Mouse (Mus musculus): ENCODE data around the gene Plekhh2. TPM values are rescaled to one million over a fixed set of nuclear protein-coding genes. Genes with fewer than 3 reads are reported as not detected.

Plekhh2 gene
- polyA plus RNA-seq, 1 experiment: 0.66 TPM

GRCm38 (mm10) chr17:84520057-84520456 is 8.4 kb downstream of the Plekhh2 start:
- Histone ChIP-seq H3K4me1 (replicated peaks; ENCODE audit: control insufficient read depth, insufficient read depth, low read length) (no peaks in the 10 kb centered on the region), H3K27ac (ENCODE audit: control insufficient read depth, insufficient read depth, low read length) (no peak overlapping the region), H3K36me3 (ENCODE audit: control insufficient read depth, insufficient read depth, low read length) (no peaks in the 10 kb centered on the region), H3K4me3 (ENCODE audit: control insufficient read depth, insufficient read depth, low read length) (no peak overlapping the region), H3K27me3 (ENCODE audit: control insufficient read depth, insufficient read depth, low read length) (no peaks in the 10 kb centered on the region)
- TF ChIP-seq CTCF (IDR thresholded peaks at IDR 0.05; ENCODE audit: borderline replicate concordance, control insufficient read depth, extremely low read depth, insufficient read depth, low read length, poor library complexity) (no peak), POLR2A (IDR thresholded peaks at IDR 0.05; ENCODE audit: control insufficient read depth, extremely low read depth, insufficient read depth, low read length, poor library complexity) (no peak)
- DNase-seq: no peak

DNA sequence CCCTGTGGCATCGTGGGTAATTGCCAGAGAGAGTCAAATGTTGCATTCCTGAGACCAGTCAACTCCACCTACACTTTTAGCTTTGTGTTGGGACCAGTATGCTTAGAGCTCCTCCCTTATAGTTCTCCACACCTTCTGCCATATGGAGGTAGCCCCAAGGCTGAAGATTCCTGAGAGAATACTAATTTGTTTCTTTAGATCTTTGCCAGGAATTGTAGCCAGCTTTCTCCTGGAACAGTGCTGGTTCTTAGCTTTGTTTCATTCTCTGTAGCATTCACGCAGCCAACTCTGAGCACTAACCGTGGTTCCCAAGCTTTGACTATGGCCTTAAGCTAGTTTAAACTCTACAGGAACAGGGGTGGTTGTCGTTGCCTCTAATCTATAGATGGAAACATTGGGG is 17.7 kb downstream of the Plekhh2 start:
- H3K36me3 ChIP-seq (ENCODE audit: control insufficient read depth, insufficient read depth, low read length): no peaks in the 10 kb centered on the region
- H3K27ac ChIP-seq (ENCODE audit: control insufficient read depth, insufficient read depth, low read length): no peak overlapping the region
- H3K4me3 ChIP-seq (ENCODE audit: control insufficient read depth, insufficient read depth, low read length): no peak overlapping the region
- 81% methylated on average over 4 of the region's 4 CpGs for WGBS
- no peak for TF ChIP-seq CTCF (IDR thresholded peaks at IDR 0.05; ENCODE audit: borderline replicate concordance, control insufficient read depth, extremely low read depth, insufficient read depth, low read length, poor library complexity)
- TF ChIP-seq POLR2A (IDR thresholded peaks at IDR 0.05; ENCODE audit: control insufficient read depth, extremely low read depth, insufficient read depth, low read length, poor library complexity): no peak
- H3K27me3 ChIP-seq (ENCODE audit: control insufficient read depth, insufficient read depth, low read length): no peaks in the 10 kb centered on the region
- no peak for DNase-seq
- H3K4me1 ChIP-seq (replicated peaks; ENCODE audit: control insufficient read depth, insufficient read depth, low read length): no peaks in the 10 kb centered on the region

DNA sequence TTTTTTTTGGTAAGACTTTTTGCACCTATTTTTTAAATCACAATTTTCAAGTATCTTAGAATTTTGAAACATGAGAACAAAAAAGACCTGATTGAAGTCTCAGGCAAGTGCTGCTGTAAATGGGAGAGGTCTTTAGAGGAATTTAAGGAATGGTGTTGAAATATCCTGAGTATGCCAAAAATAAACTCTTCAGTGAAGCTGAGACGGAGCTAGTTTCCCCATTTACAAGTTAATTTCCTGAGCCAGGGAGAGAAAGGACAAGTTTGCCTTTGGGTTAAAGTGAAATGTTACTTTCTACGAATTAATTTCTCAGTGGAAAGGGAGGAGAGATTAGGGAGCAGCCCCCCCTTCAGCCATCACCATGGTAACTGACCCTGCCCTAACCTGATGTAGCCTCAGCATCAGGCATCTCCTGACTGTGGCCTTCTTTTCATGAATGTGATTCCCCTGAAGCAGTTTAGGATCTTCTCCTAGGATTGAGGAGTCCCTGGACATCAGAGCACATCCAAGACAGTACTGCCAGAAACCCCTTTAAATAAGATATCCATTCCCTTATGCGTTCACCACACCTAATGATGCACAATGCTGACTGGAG is 18.6 kb downstream of the Plekhh2 start:
- no peak for TF ChIP-seq POLR2A (IDR thresholded peaks at IDR 0.05; ENCODE audit: control insufficient read depth, extremely low read depth, insufficient read depth, low read length, poor library complexity)
- no peak for TF ChIP-seq CTCF (IDR thresholded peaks at IDR 0.05; ENCODE audit: borderline replicate concordance, control insufficient read depth, extremely low read depth, insufficient read depth, low read length, poor library complexity)
- WGBS: 71% methylated on average over 3 of the region's 3 CpGs
- no peaks in the 10 kb centered on the region for H3K36me3 ChIP-seq (ENCODE audit: control insufficient read depth, insufficient read depth, low read length)
- H3K4me1 ChIP-seq (replicated peaks; ENCODE audit: control insufficient read depth, insufficient read depth, low read length): no peaks in the 10 kb centered on the region
- H3K4me3 ChIP-seq (ENCODE audit: control insufficient read depth, insufficient read depth, low read length): no peak overlapping the region
- no peak for DNase-seq
- H3K27me3 ChIP-seq (ENCODE audit: control insufficient read depth, insufficient read depth, low read length): no peaks in the 10 kb centered on the region
- no peak overlapping the region for H3K27ac ChIP-seq (ENCODE audit: control insufficient read depth, insufficient read depth, low read length)

DNA sequence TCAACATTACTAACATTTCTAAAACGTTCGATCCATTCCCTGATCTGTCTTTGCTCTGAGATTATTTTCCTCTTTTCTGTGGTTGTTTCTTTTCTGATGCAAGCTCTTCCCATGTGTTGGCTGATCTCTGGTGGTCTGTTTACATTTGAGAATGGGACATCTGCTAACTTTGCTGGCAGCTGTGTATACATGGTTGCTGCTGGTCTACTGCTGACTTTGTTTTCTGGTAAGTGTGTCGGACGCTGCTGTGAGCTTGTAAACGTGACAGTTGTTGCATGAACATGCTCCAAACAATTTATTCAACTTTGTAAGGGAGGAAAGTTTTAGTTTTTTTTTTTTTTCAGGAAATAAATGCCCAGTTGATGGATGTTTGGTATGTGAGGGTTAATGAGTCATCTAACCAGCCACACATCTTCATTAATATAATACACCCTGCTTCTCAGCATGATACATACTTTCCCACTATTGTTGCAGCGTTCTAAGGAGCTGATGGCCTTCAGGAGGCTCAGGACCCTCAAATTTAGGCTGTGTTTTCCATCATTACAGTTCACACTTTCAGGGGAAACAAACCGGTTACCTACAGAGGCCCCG is 21.3 kb downstream of the Plekhh2 start:
- TF ChIP-seq CTCF (IDR thresholded peaks at IDR 0.05; ENCODE audit: borderline replicate concordance, control insufficient read depth, extremely low read depth, insufficient read depth, low read length, poor library complexity): no peak
- TF ChIP-seq POLR2A (IDR thresholded peaks at IDR 0.05; ENCODE audit: control insufficient read depth, extremely low read depth, insufficient read depth, low read length, poor library complexity): no peak
- DNase-seq: no peak
- H3K4me1 ChIP-seq (replicated peaks; ENCODE audit: control insufficient read depth, insufficient read depth, low read length): no peaks in the 10 kb centered on the region
- no peaks in the 10 kb centered on the region for H3K36me3 ChIP-seq (ENCODE audit: control insufficient read depth, insufficient read depth, low read length)
- no peaks in the 10 kb centered on the region for H3K27me3 ChIP-seq (ENCODE audit: control insufficient read depth, insufficient read depth, low read length)
- 88% methylated on average over 8 of the region's 8 CpGs for WGBS
- H3K4me3 ChIP-seq (ENCODE audit: control insufficient read depth, insufficient read depth, low read length): no peak overlapping the region
- H3K27ac ChIP-seq (ENCODE audit: control insufficient read depth, insufficient read depth, low read length): no peak overlapping the region

GRCm38 (mm10) chr17:84533841-84534240 is 22.1 kb downstream of the Plekhh2 start:
- Histone ChIP-seq H3K4me1 (replicated peaks; ENCODE audit: control insufficient read depth, insufficient read depth, low read length) (no peaks in the 10 kb centered on the region), H3K27me3 (ENCODE audit: control insufficient read depth, insufficient read depth, low read length) (no peaks in the 10 kb centered on the region), H3K27ac (ENCODE audit: control insufficient read depth, insufficient read depth, low read length) (no peak overlapping the region), H3K36me3 (ENCODE audit: control insufficient read depth, insufficient read depth, low read length) (no peaks in the 10 kb centered on the region), H3K4me3 (ENCODE audit: control insufficient read depth, insufficient read depth, low read length) (no peak overlapping the region)
- no peak for DNase-seq
- no peak for TF ChIP-seq CTCF (IDR thresholded peaks at IDR 0.05; ENCODE audit: borderline replicate concordance, control insufficient read depth, extremely low read depth, insufficient read depth, low read length, poor library complexity)
- no peak for TF ChIP-seq POLR2A (IDR thresholded peaks at IDR 0.05; ENCODE audit: control insufficient read depth, extremely low read depth, insufficient read depth, low read length, poor library complexity)
- WGBS: 80% methylated on average over 4 of the region's 4 CpGs

DNA sequence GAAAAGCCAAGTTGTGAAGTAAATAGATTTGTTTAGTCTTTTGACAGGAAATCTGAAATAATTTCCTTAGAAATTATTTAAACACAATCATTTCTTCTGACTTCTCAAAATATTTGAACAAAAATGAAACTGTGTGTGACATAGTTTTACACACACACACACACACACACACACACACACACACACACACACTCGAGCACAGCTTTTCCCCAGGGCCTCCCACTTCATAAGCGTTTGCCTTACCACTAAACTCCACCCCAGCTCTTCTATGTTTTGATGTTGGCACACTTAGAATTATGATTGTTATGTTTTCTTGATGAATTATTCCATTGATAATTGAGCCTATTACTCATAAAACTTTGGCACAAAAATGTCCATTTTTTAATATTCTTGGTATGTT is 22.9 kb downstream of the Plekhh2 start:
- no peaks in the 10 kb centered on the region for H3K36me3 ChIP-seq (ENCODE audit: control insufficient read depth, insufficient read depth, low read length)
- H3K4me1 ChIP-seq (replicated peaks; ENCODE audit: control insufficient read depth, insufficient read depth, low read length): no peaks in the 10 kb centered on the region
- no peak overlapping the region for H3K27ac ChIP-seq (ENCODE audit: control insufficient read depth, insufficient read depth, low read length)
- no peak for DNase-seq
- no peak for TF ChIP-seq POLR2A (IDR thresholded peaks at IDR 0.05; ENCODE audit: control insufficient read depth, extremely low read depth, insufficient read depth, low read length, poor library complexity)
- no peak for TF ChIP-seq CTCF (IDR thresholded peaks at IDR 0.05; ENCODE audit: borderline replicate concordance, control insufficient read depth, extremely low read depth, insufficient read depth, low read length, poor library complexity)
- H3K4me3 ChIP-seq (ENCODE audit: control insufficient read depth, insufficient read depth, low read length): no peak overlapping the region
- H3K27me3 ChIP-seq (ENCODE audit: control insufficient read depth, insufficient read depth, low read length): no peaks in the 10 kb centered on the region
- WGBS: 54% methylated on average over 2 of the region's 2 CpGs

Measured in thymus, adult 2 months (tissue).